Mouse (Mus musculus) lung, embryonic 16.5 days (tissue): Measurements from ENCODE around the gene N4bp2l1. TPM values are rescaled to one million over a fixed set of nuclear protein-coding genes. Genes with fewer than 3 reads are reported as not detected.

Source experiments
- ATAC-seq: fragments of 200-750 bp; cut with Nextera tagmentation; 2 replicates; pipeline ENCODE4 v1.8.0; 2017; ENCODE audit warnings: low read depth, mild to moderate bottlenecking, moderate library complexity
- H3K27ac ChIP-seq: fragments of 300-500 bp; sonication (generic); 2 replicates; pipeline ENCODE4 v1.5.1; 2014; ENCODE audit warnings: mild to moderate bottlenecking, control low read depth, low read length
- H3K27me3 ChIP-seq: fragments of 300-500 bp; sonication (generic); 2 replicates; pipeline ENCODE4 v1.6.1; 2014; ENCODE audit warnings: low read depth, low read length, mixed read lengths; ENCODE audit not compliant: control insufficient read depth, insufficient read depth
- H3K36me3 ChIP-seq: fragments of 300-500 bp; sonication (generic); 2 replicates; pipeline ENCODE4 v1.6.1; 2014; ENCODE audit warnings: low read length; ENCODE audit not compliant: control insufficient read depth, insufficient read depth
- H3K4me1 ChIP-seq: fragments of 300-500 bp; sonication (generic); replicated peaks from 2 replicates; pipeline ENCODE4 v1.6.1; 2014; ENCODE audit warnings: low read length, mixed read lengths; ENCODE audit not compliant: control insufficient read depth, insufficient read depth
- H3K4me2 ChIP-seq: fragments of 300-500 bp; sonication (generic); 2 replicates; pipeline ENCODE4 v1.6.1; 2014; ENCODE audit warnings: low read depth, low read length, control low read depth
- H3K4me3 ChIP-seq: fragments of 300-500 bp; sonication (generic); 2 replicates; pipeline ENCODE4 v1.5.1; 2014; ENCODE audit warnings: mild to moderate bottlenecking, low read length, control low read depth
- H3K9ac ChIP-seq: fragments of 300-500 bp; sonication (generic); 2 replicates; pipeline ENCODE4 v1.6.1; 2014; ENCODE audit warnings: low read length, control low read depth
- H3K9me3 ChIP-seq: fragments of 300-500 bp; sonication (generic); 2 replicates; pipeline ENCODE4 v1.6.1; 2016; ENCODE audit warnings: low read length; ENCODE audit not compliant: control insufficient read depth
- WGBS: fragments of 180-500 bp; shearing (Covaris S2); extraction: QIAGEN DNeasy Blood & Tissue Kit; methylation state at CpG from one replicate; pipeline ENCODE4 v1.1.7; 2014; 5-methylcytosine and 5-hydroxymethylcytosine counted together
- polyA plus RNA-seq: library from polyadenylated mRNA; unstranded; fragments of >200 nt; fragmentation: Nextera tagmentation; extraction: Ambion mirVana; gene quantifications from 2 replicates; pipeline ENCODE4 v1.2.1, GENCODE M21; 2015

Gene N4bp2l1
- polyA plus RNA-seq, 1 experiment from 2014 or later, result 5.7 TPM

DNA sequence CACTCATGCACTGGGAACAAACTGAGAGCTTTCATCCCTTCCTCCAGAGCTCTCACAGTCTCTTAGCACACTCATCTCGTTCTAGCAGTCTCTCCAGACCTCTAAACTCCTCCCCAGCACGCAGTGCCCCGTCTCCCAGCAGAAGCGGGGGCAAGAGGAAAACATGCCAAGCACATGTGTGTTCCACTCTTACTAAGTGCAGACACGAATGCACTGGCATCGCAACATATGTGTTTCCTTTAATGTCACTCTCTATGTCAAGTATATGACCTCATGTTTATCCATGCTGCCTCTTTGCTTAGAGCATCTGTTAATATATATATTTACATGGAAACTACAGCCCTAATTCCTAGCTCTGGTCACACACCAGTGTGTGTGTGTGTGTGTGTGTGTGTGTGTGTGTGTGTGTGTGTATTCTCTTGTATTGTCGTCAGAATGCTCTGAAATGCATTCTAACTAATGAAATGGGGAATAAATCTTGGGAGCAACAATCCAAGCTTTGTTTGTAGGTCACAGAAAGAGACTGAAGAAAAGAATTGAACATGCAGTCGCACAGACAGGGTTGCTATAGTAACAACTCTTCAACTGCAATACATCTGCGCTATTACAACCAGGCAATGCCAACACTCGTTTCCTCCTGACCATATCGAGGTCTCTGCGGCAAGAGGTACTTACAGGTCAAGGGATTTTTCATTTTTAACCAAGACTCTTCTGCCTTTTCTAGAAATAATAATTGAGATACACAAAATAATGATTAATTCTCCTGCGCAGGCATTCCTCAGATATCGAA is 4.6 kb upstream of the N4bp2l1 start:
- Histone ChIP-seq H3K4me3 (no peak overlapping the region), H3K36me3 (no peaks in the 10 kb centered on the region), H3K9ac (no peak overlapping the region; the same call in 1 of the 2 replicates), H3K4me2 (no peak overlapping the region), H3K27ac (no peak overlapping the region), H3K4me1 (no peaks in the 10 kb centered on the region), H3K27me3 (no peaks in the 10 kb centered on the region), H3K9me3 (no peaks in the 10 kb centered on the region)
- 0 out of 2 replicates have a peak, but pooled peaks have one; percentile 10 for ATAC-seq
- 72% methylated on average over 14 of the region's 14 CpGs for WGBS

DNA sequence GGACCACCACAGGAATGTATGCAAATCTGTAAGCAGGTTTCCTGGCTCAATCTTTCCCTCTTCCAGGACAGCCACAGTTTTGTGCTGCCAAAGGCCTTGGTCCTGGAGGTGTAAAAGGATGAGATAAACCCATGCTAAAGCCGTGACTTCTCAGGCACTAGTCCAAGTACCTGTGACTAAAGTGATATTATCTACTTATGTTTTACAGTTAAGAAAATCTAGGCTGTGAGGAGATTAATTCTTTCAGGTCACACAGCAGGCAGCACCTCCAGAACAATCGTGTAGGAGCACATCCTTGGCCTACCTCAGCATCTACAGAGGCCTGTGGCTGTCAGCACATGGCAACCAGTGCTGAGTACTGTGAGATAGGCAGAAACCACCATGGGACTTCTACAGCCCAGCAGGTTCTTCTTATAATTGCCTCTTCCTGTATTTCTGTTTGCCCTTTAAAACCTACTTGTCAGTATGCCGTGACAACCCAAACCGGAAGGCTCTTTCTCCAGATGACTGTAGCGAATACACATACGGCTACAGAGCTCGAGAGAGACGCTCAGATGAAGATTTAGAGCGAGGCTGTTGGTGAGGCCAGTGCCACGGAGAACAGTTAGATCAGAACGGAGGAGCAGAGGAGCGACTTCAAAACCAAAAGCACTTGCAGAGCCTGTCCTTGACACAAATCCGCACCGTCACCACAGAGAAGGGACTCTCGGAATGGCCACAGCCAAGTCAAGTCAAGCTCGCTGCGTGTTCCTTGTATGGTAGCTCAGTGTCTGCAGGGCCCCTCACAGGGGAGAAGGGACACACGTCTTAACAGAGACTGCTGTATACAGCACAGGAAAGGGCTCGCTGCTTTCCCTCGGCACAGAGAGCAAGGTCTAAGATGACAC is 3.8 kb upstream of the N4bp2l1 start:
- 0 out of 2 replicates have a peak, but pooled peaks have one; percentile 12 for ATAC-seq

DNA sequence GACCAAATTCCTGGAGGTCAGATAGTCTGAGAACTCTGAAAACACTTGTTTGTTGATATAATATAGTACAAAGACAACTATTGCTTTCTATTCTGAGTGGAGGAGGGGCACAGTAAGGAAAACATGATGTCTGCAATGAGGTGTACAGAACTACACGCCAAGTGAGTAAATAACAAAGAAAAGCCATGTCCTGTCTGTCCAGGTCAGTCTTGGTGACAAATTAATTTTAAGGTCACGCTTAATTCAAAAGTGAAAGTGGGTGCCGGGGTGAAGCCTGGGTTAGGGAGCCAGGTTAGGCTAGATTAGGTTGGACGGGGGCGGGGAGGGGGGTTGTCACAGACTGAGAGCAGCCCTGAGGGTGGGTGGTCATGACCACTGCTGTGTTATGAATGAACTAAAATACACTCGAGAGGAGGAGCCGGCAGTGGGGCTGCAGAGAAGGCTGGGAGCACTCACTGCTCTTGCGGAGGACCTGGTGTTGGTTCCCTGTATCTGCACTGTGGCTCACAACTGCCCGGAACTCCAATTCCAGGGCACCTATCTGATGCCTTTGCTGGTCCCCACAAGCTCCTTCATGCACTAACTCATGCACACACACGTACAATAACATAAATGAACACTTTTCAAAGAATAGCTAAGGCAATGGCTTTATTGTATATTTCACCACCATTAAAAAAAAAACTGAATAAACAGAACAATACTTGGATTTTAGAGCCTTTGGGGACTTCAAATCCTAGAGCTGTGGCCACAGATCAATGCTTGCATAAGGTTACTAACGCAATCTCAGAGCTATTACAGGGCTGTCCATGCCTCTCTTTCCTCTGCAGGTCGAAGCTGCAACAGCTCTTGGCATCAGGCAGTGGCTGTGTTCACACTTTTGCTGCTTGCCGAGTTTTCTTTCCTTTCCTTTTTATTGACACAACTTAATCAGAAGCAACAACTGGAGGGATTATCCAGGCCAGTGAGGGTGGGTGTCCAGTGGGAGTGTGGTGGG is 2.6 kb upstream of the N4bp2l1 start:
- no peak overlapping the region for H3K4me2 ChIP-seq
- H3K4me3 ChIP-seq, result no peak overlapping the region; the same call in 1 of the 2 replicates
- H3K27ac ChIP-seq, result no peak overlapping the region
- H3K27me3 ChIP-seq, result peaks cover 2% of the 10 kb centered on the region; the same call in 1 of the 2 replicates
- H3K9me3 ChIP-seq, result no peaks in the 10 kb centered on the region
- no peaks in the 10 kb centered on the region for H3K36me3 ChIP-seq
- ATAC-seq, result no peak
- no peak overlapping the region for H3K9ac ChIP-seq
- 59% methylated on average over 13 of the region's 13 CpGs for WGBS
- H3K4me1 ChIP-seq, result peaks cover 3% of the 10 kb centered on the region

More for the DNA sequence above, 3.8 kb upstream of the N4bp2l1 start:
- H3K27ac ChIP-seq, result no peak overlapping the region
- H3K4me2 ChIP-seq, result no peak overlapping the region
- H3K9ac ChIP-seq, result no peak overlapping the region; the same call in 1 of the 2 replicates
- 68% methylated on average over 20 of the region's 20 CpGs for WGBS
- peaks cover 2% of the 10 kb centered on the region; the same call in 1 of the 2 replicates for H3K27me3 ChIP-seq
- H3K36me3 ChIP-seq, result no peaks in the 10 kb centered on the region
- no peaks in the 10 kb centered on the region for H3K9me3 ChIP-seq
- H3K4me3 ChIP-seq, result no peak overlapping the region
- no peaks in the 10 kb centered on the region for H3K4me1 ChIP-seq

- H3K27ac ChIP-seq, result no peak overlapping the region
- peaks cover 3% of the 10 kb centered on the region for H3K4me1 ChIP-seq
- H3K36me3 ChIP-seq, result no peaks in the 10 kb centered on the region
- WGBS, result 47% methylated on average over 21 of the region's 21 CpGs
- H3K4me2 ChIP-seq, result no peak overlapping the region
- no peaks in the 10 kb centered on the region for H3K9me3 ChIP-seq
- H3K27me3 ChIP-seq, result peaks cover 2% of the 10 kb centered on the region; the same call in 1 of the 2 replicates
- no peak overlapping the region for H3K9ac ChIP-seq
- ATAC-seq, result no peak
- H3K4me3 ChIP-seq, result no peak overlapping the region
Observed at GRCm38 (mm10) chr5:150598202-150599119, 1.5 kb upstream of the N4bp2l1 start.

DNA sequence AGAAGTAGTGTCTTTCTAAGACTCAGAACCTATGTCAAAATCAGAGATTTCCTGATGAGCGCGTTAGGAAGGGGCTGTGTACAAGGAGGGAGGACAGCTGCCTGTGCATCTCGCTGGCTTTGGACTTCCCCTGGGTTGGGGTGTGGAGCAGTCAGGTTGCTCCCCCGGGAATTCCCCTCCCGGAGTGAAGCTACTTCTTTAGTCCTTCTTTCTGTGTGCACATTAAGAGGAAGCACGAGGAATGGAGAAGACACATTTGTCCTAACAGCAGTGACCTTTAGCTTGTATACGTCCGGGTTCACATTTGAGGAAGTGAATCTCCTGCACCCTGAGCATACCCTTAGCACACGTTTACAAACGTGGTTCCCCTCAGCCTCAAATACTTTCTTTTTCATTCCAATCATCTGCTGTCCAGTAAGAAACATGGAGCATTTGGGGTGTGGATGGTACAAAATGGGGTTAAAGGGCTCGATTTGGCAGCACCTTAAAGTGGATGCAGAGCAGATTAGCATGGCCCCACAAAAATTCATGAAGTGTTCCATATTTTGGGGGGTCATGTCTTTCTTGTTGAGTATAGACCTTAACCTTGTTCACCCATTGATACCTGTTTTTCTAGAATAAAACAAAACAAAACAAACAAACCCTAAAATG is 1.5 kb downstream of the N4bp2l1 start:
- no peaks in the 10 kb centered on the region for H3K36me3 ChIP-seq
- peaks cover 8% of the 10 kb centered on the region for H3K4me1 ChIP-seq
- peaks cover 2% of the 10 kb centered on the region; the same call in 1 of the 2 replicates for H3K27me3 ChIP-seq
- H3K4me2 ChIP-seq, result no peak overlapping the region
- ATAC-seq, result no peak
- H3K27ac ChIP-seq, result no peak overlapping the region
- 45% methylated on average over 11 of the region's 11 CpGs for WGBS
- H3K9me3 ChIP-seq, result no peaks in the 10 kb centered on the region
- no peak overlapping the region for H3K4me3 ChIP-seq
- no peak overlapping the region for H3K9ac ChIP-seq

DNA sequence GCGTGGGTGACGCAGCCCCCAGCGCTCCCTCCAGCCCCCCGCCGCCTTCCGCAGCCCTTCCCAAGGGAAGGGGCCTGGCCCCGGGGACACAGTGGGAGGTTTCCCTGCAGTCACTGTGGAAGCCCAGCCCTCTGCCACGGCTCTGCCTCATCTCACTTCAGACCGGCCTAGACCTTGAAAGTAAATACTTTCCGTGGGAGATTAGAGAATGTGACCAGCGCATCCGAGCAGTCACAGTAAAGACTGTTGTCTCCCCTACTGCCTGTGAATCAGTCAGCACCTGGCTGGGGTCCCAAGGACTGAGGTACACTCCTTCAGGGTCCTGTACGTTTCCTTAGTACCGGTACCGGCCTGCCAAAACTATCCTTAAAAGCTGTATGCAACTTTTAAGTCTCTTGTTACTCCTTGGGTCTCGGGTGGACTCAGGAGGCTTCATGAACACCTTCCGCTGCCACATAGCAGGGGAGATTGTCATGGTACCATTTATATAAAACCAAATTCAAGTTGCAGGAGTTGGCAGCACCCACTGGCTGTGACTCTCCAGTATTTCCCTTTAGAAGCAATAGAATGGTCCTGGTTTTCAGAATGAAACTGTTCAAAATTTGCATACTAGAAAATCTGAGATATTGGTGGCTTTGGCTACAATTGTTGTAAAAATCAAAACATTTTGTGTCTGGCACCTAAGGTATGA is 2.2 kb downstream of the N4bp2l1 start:
- ATAC-seq, result no peak
- Histone ChIP-seq H3K4me1 (peaks cover 8% of the 10 kb centered on the region), H3K27me3 (peaks cover 2% of the 10 kb centered on the region; the same call in 1 of the 2 replicates), H3K36me3 (no peaks in the 10 kb centered on the region), H3K9ac (peak overlapping the region; percentile 66), H3K9me3 (no peaks in the 10 kb centered on the region), H3K27ac (no peak overlapping the region), H3K4me2 (peak overlapping the region; percentile 95), H3K4me3 (peak overlapping the region; percentile 74)
- WGBS, result 7% methylated on average over 14 of the region's 17 CpGs

DNA sequence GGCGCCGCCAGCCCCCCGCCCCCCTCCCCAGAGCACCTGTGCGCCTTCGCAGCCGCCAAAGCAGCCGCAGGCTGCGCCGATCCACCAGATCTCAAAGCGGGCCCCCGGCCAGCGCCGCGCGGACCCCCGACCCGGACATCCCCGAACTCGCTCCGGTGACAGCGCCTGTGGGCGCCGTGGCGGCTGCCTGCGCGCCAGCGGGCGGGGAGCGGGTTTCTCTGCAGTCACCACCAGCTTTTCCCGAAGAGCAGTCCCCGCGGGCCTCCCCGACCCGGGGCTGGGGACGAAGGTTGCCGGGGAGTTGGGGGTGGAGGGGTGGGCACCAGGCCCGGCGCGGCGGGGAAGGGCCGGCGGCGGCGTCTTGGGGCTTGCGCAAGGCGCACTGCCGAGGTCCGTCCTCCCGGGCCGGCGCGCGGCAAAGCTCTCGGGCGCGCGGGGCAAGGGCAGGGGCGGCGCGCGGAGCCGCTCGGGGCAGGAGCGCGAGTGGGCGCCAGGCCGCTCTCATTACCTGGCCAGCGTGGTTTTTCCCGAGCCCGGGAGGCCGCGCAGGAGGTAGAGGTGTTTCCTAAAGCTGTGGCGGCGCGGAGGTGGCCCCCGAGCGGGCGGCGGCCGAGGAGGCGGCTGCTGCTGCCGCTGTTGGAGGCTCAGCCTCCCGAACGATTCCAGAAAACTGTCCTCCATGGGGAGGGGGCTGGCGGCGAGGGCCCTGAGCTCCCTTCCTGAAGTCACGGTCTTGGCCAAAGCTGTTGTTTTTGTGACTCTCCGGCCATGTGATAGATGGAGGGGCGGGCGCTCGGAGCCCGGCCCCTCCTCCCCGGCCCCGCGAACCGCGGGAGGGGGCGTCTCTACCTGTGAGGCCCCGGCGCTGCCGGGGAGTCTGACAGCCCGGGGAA is 3.0 kb downstream of the N4bp2l1 start:
- peaks cover 8% of the 10 kb centered on the region for H3K4me1 ChIP-seq
- H3K9me3 ChIP-seq, result no peaks in the 10 kb centered on the region
- peak overlapping the region; percentile 74 for H3K4me3 ChIP-seq
- no peak overlapping the region for H3K27ac ChIP-seq
- peak overlapping the region; percentile 66 for H3K9ac ChIP-seq
- peak overlapping the region; percentile 95 for H3K4me2 ChIP-seq
- WGBS, result under 1% methylated on average over 83 of the region's 102 CpGs
- peaks cover 2% of the 10 kb centered on the region; the same call in 1 of the 2 replicates for H3K27me3 ChIP-seq
- ATAC-seq, result peak; percentile 83
- no peaks in the 10 kb centered on the region for H3K36me3 ChIP-seq
